Mouse (Mus musculus): Measurements from ENCODE around the gene 2300009A05Rik. TPM values are rescaled to one million over a fixed set of nuclear protein-coding genes. Genes with fewer than 3 reads are reported as not detected.

The 2300009A05Rik gene
- polyA plus RNA-seq, 1 experiment from 2014 or later = 78.7 TPM

DNA sequence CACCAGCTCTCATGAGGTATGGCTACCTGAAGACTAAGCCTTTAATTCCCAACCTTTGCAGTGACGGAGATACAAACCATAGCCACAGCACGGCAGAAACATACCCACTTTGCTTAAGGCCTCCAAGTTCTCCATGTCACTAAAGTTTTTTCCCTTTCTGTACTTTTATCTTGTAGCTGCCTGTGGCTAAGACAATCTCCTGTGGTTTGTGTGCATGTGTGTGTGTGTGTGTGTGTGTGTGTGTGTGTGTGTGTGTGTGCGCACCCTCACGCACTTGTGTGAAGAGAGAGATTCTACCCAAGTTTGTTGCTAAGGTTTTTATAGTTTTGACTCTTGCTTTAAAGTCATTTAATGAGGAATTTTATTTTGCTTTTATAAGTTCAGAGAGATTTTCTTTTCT is 16.3 kb downstream of the 2300009A05Rik start:
- no peaks in the 10 kb centered on the region for H3K36me3 ChIP-seq (replicated peaks; ENCODE audit: control insufficient read depth, insufficient read depth)
- no peak overlapping the region for H3K9ac ChIP-seq
- H3K27ac ChIP-seq = no peak overlapping the region
- ATAC-seq (ENCODE audit: low FRiP score) = no peak
- peaks cover 7% of the 10 kb centered on the region; the same call in 1 of the 2 replicates for H3K4me1 ChIP-seq (replicated peaks; ENCODE audit: control insufficient read depth, insufficient read depth, low read length)
- DNase-seq (ENCODE audit: low spot score) = no peak
- no peaks in the 10 kb centered on the region for H3K27me3 ChIP-seq (ENCODE audit: control insufficient read depth, insufficient read depth, low read length)
- no peak overlapping the region for H3K4me3 ChIP-seq (replicated peaks; ENCODE audit: low read length)
- H3K9me3 ChIP-seq (ENCODE audit: control insufficient read depth, low read length) = no peaks in the 10 kb centered on the region
- WGBS = 90% methylated on average over 4 of the region's 4 CpGs
- no peak overlapping the region for H3K4me2 ChIP-seq (replicated peaks)

GRCm38 (mm10) chr9:63380326-63380725 is 18.7 kb downstream of the 2300009A05Rik start:
- H3K9me3 ChIP-seq (ENCODE audit: control insufficient read depth, low read length) = no peaks in the 10 kb centered on the region
- no peak overlapping the region for H3K4me2 ChIP-seq (replicated peaks)
- no peak overlapping the region for H3K27ac ChIP-seq
- WGBS = 81% methylated on average over 3 of the region's 3 CpGs
- no peaks in the 10 kb centered on the region for H3K36me3 ChIP-seq (replicated peaks; ENCODE audit: control insufficient read depth, insufficient read depth)
- no peak overlapping the region for H3K4me3 ChIP-seq (replicated peaks; ENCODE audit: low read length)
- H3K4me1 ChIP-seq (replicated peaks; ENCODE audit: control insufficient read depth, insufficient read depth, low read length) = peaks cover 27% of the 10 kb centered on the region
- ATAC-seq (ENCODE audit: low FRiP score) = no peak
- H3K27me3 ChIP-seq (ENCODE audit: control insufficient read depth, insufficient read depth, low read length) = no peaks in the 10 kb centered on the region
- H3K9ac ChIP-seq = no peak overlapping the region
- no peak for DNase-seq (ENCODE audit: low spot score)

- no peak for ATAC-seq (ENCODE audit: low FRiP score)
- Histone ChIP-seq H3K4me2 (replicated peaks) (peak overlapping the region; percentile 97), H3K9ac (peak overlapping the region; percentile 91), H3K4me3 (replicated peaks; ENCODE audit: low read length) (peak overlapping the region; percentile 78), H3K4me1 (replicated peaks; ENCODE audit: control insufficient read depth, insufficient read depth, low read length) (peaks cover 30% of the 10 kb centered on the region), H3K9me3 (ENCODE audit: control insufficient read depth, low read length) (no peaks in the 10 kb centered on the region), H3K27ac (peak overlapping the region; percentile 87), H3K36me3 (replicated peaks; ENCODE audit: control insufficient read depth, insufficient read depth) (0 out of 2 replicates have a peak, but pooled peaks cover 6% of the 10 kb centered on the region), H3K27me3 (ENCODE audit: control insufficient read depth, insufficient read depth, low read length) (no peaks in the 10 kb centered on the region)
- DNase-seq (ENCODE audit: low spot score) = peak; percentile 42
- WGBS = 18% methylated on average over 8 of the region's 8 CpGs
Measured at GRCm38 (mm10) chr9:63378174-63378573, 20.9 kb downstream of the 2300009A05Rik start.

DNA sequence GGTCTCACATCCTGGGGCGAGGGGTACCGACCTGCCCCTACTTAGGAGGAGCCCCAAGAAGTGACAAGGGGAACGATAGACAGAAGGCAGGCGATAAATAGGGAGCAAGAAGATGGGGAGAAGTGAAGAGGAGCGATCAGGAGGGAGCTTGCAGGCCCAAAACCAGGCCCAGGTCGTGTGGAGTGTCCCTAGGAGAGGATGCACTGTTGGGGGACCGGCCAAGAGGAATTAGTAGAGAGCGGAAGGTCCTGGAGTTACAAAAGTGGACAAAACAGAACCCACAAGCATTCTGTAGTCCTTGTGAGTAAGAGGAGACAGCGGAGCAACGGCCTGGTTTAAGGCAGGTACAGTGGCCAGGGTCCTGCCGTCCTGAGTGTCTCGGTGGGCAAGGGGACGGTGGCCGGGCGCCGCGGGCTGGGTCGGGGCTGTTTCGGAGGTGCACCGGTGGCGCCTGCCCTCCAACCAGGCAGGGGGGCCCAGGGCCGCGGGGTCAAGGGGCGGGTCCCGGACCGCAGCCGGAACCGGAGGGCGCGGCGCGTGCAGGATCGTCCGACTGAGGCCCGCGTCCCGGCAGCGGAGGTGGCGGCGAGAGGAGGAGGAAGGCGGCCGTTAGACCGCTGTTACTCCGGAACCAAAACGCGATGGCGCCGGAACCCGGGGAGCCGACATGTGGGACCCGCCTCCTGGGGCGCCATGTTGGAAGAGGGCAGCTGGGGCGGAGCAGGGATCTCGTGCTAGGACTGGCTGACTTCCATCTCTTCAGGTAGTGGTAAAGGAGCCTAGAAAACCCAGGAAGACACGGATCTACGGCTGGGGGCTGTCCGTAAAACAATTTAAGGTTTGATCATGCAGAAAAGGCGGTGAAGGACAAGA is 21.5 kb downstream of the 2300009A05Rik start, which contains the start of gene Map2k5:
Gene Map2k5 (minus strand): TSS at position 633 of the 873 bp plus-strand sequence.
- peak within 1 kb of the TSS; percentile 97 for H3K4me2 ChIP-seq (replicated peaks)
- no peaks in the 10 kb centered on the region for H3K9me3 ChIP-seq (ENCODE audit: control insufficient read depth, low read length)
- no peaks in the 10 kb centered on the region for H3K27me3 ChIP-seq (ENCODE audit: control insufficient read depth, insufficient read depth, low read length)
- peaks cover 31% of the 10 kb centered on the region for H3K4me1 ChIP-seq (replicated peaks; ENCODE audit: control insufficient read depth, insufficient read depth, low read length)
- peak within 1 kb of the TSS; percentile 87 for H3K27ac ChIP-seq
- H3K9ac ChIP-seq = peak within 1 kb of the TSS; percentile 91
- 0 out of 2 replicates have a peak, but pooled peaks cover 6% of the 10 kb centered on the region for H3K36me3 ChIP-seq (replicated peaks; ENCODE audit: control insufficient read depth, insufficient read depth)
- H3K4me3 ChIP-seq (replicated peaks; ENCODE audit: low read length) = peak within 1 kb of the TSS; percentile 78
- 2% methylated on average over 54 of the region's 58 CpGs for WGBS
- DNase-seq (ENCODE audit: low spot score) (peak; percentile 85), ATAC-seq (ENCODE audit: low FRiP score) (peak; percentile 93)

- Histone ChIP-seq H3K9me3 (ENCODE audit: control insufficient read depth, low read length) (no peaks in the 10 kb centered on the region), H3K27ac (no peak overlapping the region), H3K9ac (no peak overlapping the region), H3K4me2 (replicated peaks) (no peak overlapping the region), H3K36me3 (replicated peaks; ENCODE audit: control insufficient read depth, insufficient read depth) (peaks cover 16% of the 10 kb centered on the region), H3K27me3 (ENCODE audit: control insufficient read depth, insufficient read depth, low read length) (no peaks in the 10 kb centered on the region), H3K4me1 (replicated peaks; ENCODE audit: control insufficient read depth, insufficient read depth, low read length) (peaks cover 28% of the 10 kb centered on the region), H3K4me3 (replicated peaks; ENCODE audit: low read length) (no peak overlapping the region)
- ATAC-seq (ENCODE audit: low FRiP score) (no peak), DNase-seq (ENCODE audit: low spot score) (no peak)
- WGBS = 96% methylated on average over 2 of the region's 2 CpGs
Measured at GRCm38 (mm10) chr9:63373315-63373714, 25.7 kb downstream of the 2300009A05Rik start.

GRCm38 (mm10) chr9:63372541-63372940 is 26.5 kb downstream of the 2300009A05Rik start:
- WGBS = 58% methylated on average over 8 of the region's 8 CpGs
- ATAC-seq (ENCODE audit: low FRiP score) = no peak
- Histone ChIP-seq H3K36me3 (replicated peaks; ENCODE audit: control insufficient read depth, insufficient read depth) (peaks cover 16% of the 10 kb centered on the region), H3K4me1 (replicated peaks; ENCODE audit: control insufficient read depth, insufficient read depth, low read length) (peaks cover 26% of the 10 kb centered on the region), H3K9me3 (ENCODE audit: control insufficient read depth, low read length) (no peaks in the 10 kb centered on the region), H3K4me2 (replicated peaks) (no peak overlapping the region), H3K27me3 (ENCODE audit: control insufficient read depth, insufficient read depth, low read length) (no peaks in the 10 kb centered on the region), H3K4me3 (replicated peaks; ENCODE audit: low read length) (no peak overlapping the region), H3K9ac (no peak overlapping the region), H3K27ac (no peak overlapping the region)
- no peak for DNase-seq (ENCODE audit: low spot score)

DNA sequence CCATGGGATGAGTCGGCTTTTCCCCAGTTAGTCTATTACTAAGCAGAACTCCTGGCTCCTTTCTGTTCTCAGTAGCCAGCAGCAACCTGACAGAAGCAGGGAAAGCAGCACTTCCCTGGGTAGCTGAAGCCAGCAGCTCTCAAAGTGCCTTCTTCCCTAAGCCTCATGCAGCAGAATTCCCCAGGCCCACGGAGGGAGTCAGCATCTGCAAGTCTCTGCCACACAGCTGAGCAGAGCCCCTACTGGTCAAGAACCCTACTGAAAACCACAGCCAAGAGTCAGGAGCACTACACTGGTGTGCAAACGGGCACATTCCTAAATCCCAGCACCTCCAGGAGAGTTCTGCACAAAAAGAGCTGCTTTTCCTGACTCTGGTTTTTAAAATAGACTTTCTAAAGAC is 38.6 kb downstream of the 2300009A05Rik start:
- H3K4me2 ChIP-seq (replicated peaks) = no peak overlapping the region
- no peak for DNase-seq (ENCODE audit: low spot score)
- no peak overlapping the region for H3K9ac ChIP-seq
- ATAC-seq (ENCODE audit: low FRiP score) = no peak
- 50% methylated on average over 3 of the region's 3 CpGs for WGBS
- no peaks in the 10 kb centered on the region for H3K27me3 ChIP-seq (ENCODE audit: control insufficient read depth, insufficient read depth, low read length)
- no peaks in the 10 kb centered on the region for H3K9me3 ChIP-seq (ENCODE audit: control insufficient read depth, low read length)
- no peak overlapping the region for H3K4me3 ChIP-seq (replicated peaks; ENCODE audit: low read length)
- no peaks in the 10 kb centered on the region for H3K4me1 ChIP-seq (replicated peaks; ENCODE audit: control insufficient read depth, insufficient read depth, low read length)
- no peaks in the 10 kb centered on the region for H3K36me3 ChIP-seq (replicated peaks; ENCODE audit: control insufficient read depth, insufficient read depth)
- no peak overlapping the region for H3K27ac ChIP-seq

DNA sequence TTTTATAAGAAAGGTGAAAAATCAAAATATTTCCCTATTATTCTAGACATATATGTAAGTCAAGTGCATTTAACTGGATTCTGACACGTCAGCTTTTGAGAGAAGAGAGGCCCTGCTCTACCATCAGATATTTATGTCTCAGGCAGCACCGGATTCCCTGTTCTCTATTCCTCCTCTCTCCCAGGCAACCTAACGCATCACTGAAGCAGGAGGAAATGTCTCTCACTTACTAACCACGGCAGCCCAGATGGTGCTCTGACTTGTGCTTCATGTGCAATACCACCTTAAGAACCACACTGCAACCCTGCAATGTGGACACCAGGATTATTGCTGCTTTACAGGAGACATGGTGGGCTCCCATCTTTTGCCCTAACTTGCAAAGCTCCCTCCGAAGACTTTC is 40.0 kb downstream of the 2300009A05Rik start:
- H3K27ac ChIP-seq = no peak overlapping the region
- H3K4me2 ChIP-seq (replicated peaks) = no peak overlapping the region
- no peaks in the 10 kb centered on the region for H3K27me3 ChIP-seq (ENCODE audit: control insufficient read depth, insufficient read depth, low read length)
- no peak overlapping the region for H3K4me3 ChIP-seq (replicated peaks; ENCODE audit: low read length)
- no peak for ATAC-seq (ENCODE audit: low FRiP score)
- no peak for DNase-seq (ENCODE audit: low spot score)
- 80% methylated on average over 5 of the region's 5 CpGs for WGBS
- H3K36me3 ChIP-seq (replicated peaks; ENCODE audit: control insufficient read depth, insufficient read depth) = no peaks in the 10 kb centered on the region
- H3K9ac ChIP-seq = no peak overlapping the region
- no peaks in the 10 kb centered on the region for H3K9me3 ChIP-seq (ENCODE audit: control insufficient read depth, low read length)
- no peaks in the 10 kb centered on the region for H3K4me1 ChIP-seq (replicated peaks; ENCODE audit: control insufficient read depth, insufficient read depth, low read length)

- ATAC-seq (ENCODE audit: low FRiP score) (no peak), DNase-seq (ENCODE audit: low spot score) (no peak)
- Histone ChIP-seq H3K4me3 (replicated peaks; ENCODE audit: low read length) (no peak overlapping the region), H3K27me3 (ENCODE audit: control insufficient read depth, insufficient read depth, low read length) (no peaks in the 10 kb centered on the region), H3K27ac (no peak overlapping the region), H3K9me3 (ENCODE audit: control insufficient read depth, low read length) (no peaks in the 10 kb centered on the region), H3K4me1 (replicated peaks; ENCODE audit: control insufficient read depth, insufficient read depth, low read length) (no peaks in the 10 kb centered on the region), H3K36me3 (replicated peaks; ENCODE audit: control insufficient read depth, insufficient read depth) (no peaks in the 10 kb centered on the region), H3K4me2 (replicated peaks) (no peak overlapping the region), H3K9ac (no peak overlapping the region)
- WGBS = 76% methylated on average over 4 of the region's 4 CpGs
Measured at GRCm38 (mm10) chr9:63356721-63357120, 42.3 kb downstream of the 2300009A05Rik start.

Data from hindbrain, embryonic 14.5 days (tissue).